In genomic region chr2:135274949-135275348, GRCm38 (mm10) we compare ENCODE assay signal across 19 mouse cellular contexts.
DNase-seq lines count a peak whose midpoint lies in the region; ATAC-seq and TF ChIP-seq lines count a peak whose summit lies in the region.
"Had no signal": no experiment of that assay in that cellular context is flagged by ENCODE, and none has a peak within 500 bp of the region (broad histone marks: within the 10 kb centered on the region; RNA-seq: fewer than 3 reads in every experiment).

No protein-coding gene starts in this region.

- no peaks in the 10 kb centered on the region for H3K36me3 ChIP-seq in heart, embryonic 15.5 days
- H3K36me3 ChIP-seq: G1E; hindbrain, embryonic 12.5 days; liver, embryonic 12.5 days; neural tube, embryonic 15.5 days had no signal

- no peaks in the 10 kb centered on the region for H3K9me3 ChIP-seq in heart, embryonic 15.5 days (replicated peaks)
- H3K9me3 ChIP-seq: forebrain, embryonic 13.5 days; hindbrain, embryonic 12.5 days; liver, embryonic 12.5 days; neural tube, embryonic 15.5 days had no signal

- H3K27me3 ChIP-seq in heart, embryonic 15.5 days: no peaks in the 10 kb centered on the region
- H3K27me3 ChIP-seq: forebrain, embryonic 13.5 days; hindbrain, embryonic 12.5 days; liver, embryonic 12.5 days; neural tube, embryonic 15.5 days had no signal

- H3K4me1 ChIP-seq in lung, adult 2 months (ENCODE audit: control insufficient read depth, insufficient read depth, low read length): no peaks in the 10 kb centered on the region; the same call in 1 of the 2 replicates
- H3K4me1 ChIP-seq in heart, embryonic 15.5 days (replicated peaks): peaks cover 12% of the 10 kb centered on the region; the same call in 1 of the 2 replicates
- H3K4me1 ChIP-seq: hindbrain, embryonic 12.5 days; liver, embryonic 12.5 days; neural tube, embryonic 15.5 days had no signal

- H3K4me3 ChIP-seq in lung, adult 2 months (replicated peaks; ENCODE audit: extremely low read depth, low read depth, low read length): no peak overlapping the region
- H3K4me3 ChIP-seq in heart, embryonic 15.5 days: no peak overlapping the region
- H3K4me3 ChIP-seq: forebrain, embryonic 13.5 days; hindbrain, embryonic 12.5 days; layer of hippocampus, adult 2 months; liver, embryonic 12.5 days; neural tube, embryonic 15.5 days had no signal

- ATAC-seq in heart, embryonic 15.5 days (replicated peaks; ENCODE audit: insufficient number of reproducible peaks, insufficient read depth, low FRiP score, low read depth): no peak; the same call in 1 of the 2 replicates
- ATAC-seq in megakaryocyte, adult 5-6 weeks (ENCODE audit: poor library complexity, severe bottlenecking): no peak
- ATAC-seq: CD4-positive, CD25-positive, alpha-beta regulatory T cell, adult 4 months; forebrain, embryonic 13.5 days; inflammation-experienced regulatory T-cells, adult 6 months; liver, embryonic 12.5 days; lung, postnatal 0 days had no signal

- DNase-seq in adrenal gland, adult 2 months: peak; percentile 22
- DNase-seq in adrenal gland, adult 18-20 months (ENCODE audit: low spot score in 2 of 2): no peak
- peak; percentile 12 for DNase-seq in lung, postnatal 10 days
- DNase-seq in lung, adult 2 months: no peak
- DNase-seq in kidney, postnatal 14 days: peak; percentile 33
- DNase-seq in layer of hippocampus, adult 9-10 months (ENCODE audit: low spot score): no peak
- DNase-seq: cerebellum, postnatal 10 days; gastrocnemius, postnatal 36 days had no signal

- no peak for TF ChIP-seq POLR2A in lung, adult 2 months (IDR thresholded peaks at IDR 0.05; ENCODE audit: borderline replicate concordance, extremely low read depth, low read depth, low read length)

- 31% methylated on average over 5 of the region's 5 CpGs for WGBS in lung, adult 2 months
- WGBS in heart, embryonic 15.5 days: 43% methylated on average over 5 of the region's 5 CpGs

- H3K9ac ChIP-seq in heart, embryonic 15.5 days: no peak overlapping the region
- H3K9ac ChIP-seq: forebrain, embryonic 13.5 days; hindbrain, embryonic 12.5 days; liver, embryonic 12.5 days; neural tube, embryonic 15.5 days had no signal

- H3K27ac ChIP-seq in heart, embryonic 15.5 days: peak overlapping the region; percentile 37; the same call in 1 of the 2 replicates
- H3K27ac ChIP-seq: forebrain, embryonic 13.5 days; hindbrain, embryonic 12.5 days; layer of hippocampus, adult 2 months; liver, embryonic 12.5 days; neural tube, embryonic 15.5 days had no signal

- no peak overlapping the region for H3K4me2 ChIP-seq in heart, embryonic 15.5 days
- H3K4me2 ChIP-seq: forebrain, embryonic 13.5 days; hindbrain, embryonic 12.5 days; liver, embryonic 12.5 days; neural tube, embryonic 15.5 days had no signal

- no peak for TF ChIP-seq CTCF in lung, adult 2 months (IDR thresholded peaks at IDR 0.05; ENCODE audit: insufficient read depth, low read length)

Comparison
In these comparisons a context has a peak if more than half of its experiments do, and no peak if none do; other contexts are left out.
1. DNase-seq: peak in adrenal gland, adult 2 months (single experiment), lung, postnatal 10 days (single experiment) and kidney, postnatal 14 days (single experiment); none in adrenal gland, adult 18-20 months (0 of 2), lung, adult 2 months (single experiment) and layer of hippocampus, adult 9-10 months (single experiment).